Mouse (Mus musculus): ENCODE results near the gene St3gal3. TPM values are rescaled to one million over a fixed set of nuclear protein-coding genes. Genes with fewer than 3 reads are reported as not detected.

The St3gal3 gene
- 4.4 and 6.2 TPM in 2 replicates for polyA plus RNA-seq (2014; fragmentation: Nextera tagmentation; extraction: Ambion mirVana)

- Histone ChIP-seq H3K9ac (ENCODE audit: low read length) (peak within 1 kb of the TSS; percentile 89), H3K27me3 (ENCODE audit: control insufficient read depth, insufficient read depth, low read length) (no peaks in the 10 kb centered on the region), H3K4me2 (ENCODE audit: low read length) (peak within 1 kb of the TSS; percentile 84), H3K4me1 (ENCODE audit: control insufficient read depth in 2 of 2, insufficient read depth in 2 of 2, low read length in 2 of 2) (peaks cover 5 to 14% of the 10 kb centered on the region in 2 experiments), H3K27ac (replicated peaks in 1 of 2; ENCODE audit: control insufficient read depth in 1 of 2, insufficient read depth in 1 of 2, low read depth in 2 of 2, low read length in 2 of 2) (peak within 1 kb of the TSS; percentile 67 to 71), H3K9me3 (ENCODE audit: control insufficient read depth, low read length) (no peaks in the 10 kb centered on the region), H3K36me3 (ENCODE audit: control insufficient read depth, insufficient read depth, low read length) (peaks cover 30% of the 10 kb centered on the region), H3K4me3 (ENCODE audit: control insufficient read depth in 1 of 2, insufficient read depth in 1 of 2, low read depth in 1 of 2, low read length in 2 of 2) (peak within 1 kb of the TSS; percentile 87 to 94)
- ATAC-seq (ENCODE audit: insufficient number of reproducible peaks, insufficient read depth, low FRiP score, low read depth), result peak; percentile 99
- under 1% methylated on average over 64 of the region's 84 CpGs for WGBS
Measured at GRCm38 (mm10) chr4:118134485-118135365, at the start of gene St3gal3. St3gal3 (minus strand) TSS chr4:118134914.

- peaks cover 3 to 8% of the 10 kb centered on the region in 2 experiments for H3K4me1 ChIP-seq (ENCODE audit: control insufficient read depth in 2 of 2, insufficient read depth in 2 of 2, low read length in 2 of 2)
- peak overlapping the region; percentile 72 for H3K4me2 ChIP-seq (ENCODE audit: low read length)
- WGBS, result 10% methylated on average over 17 of the region's 17 CpGs
- ATAC-seq (ENCODE audit: insufficient number of reproducible peaks, insufficient read depth, low FRiP score, low read depth), result no peak
- no peaks in the 10 kb centered on the region for H3K9me3 ChIP-seq (ENCODE audit: control insufficient read depth, low read length)
- H3K36me3 ChIP-seq (ENCODE audit: control insufficient read depth, insufficient read depth, low read length), result peaks cover 19% of the 10 kb centered on the region
- H3K9ac ChIP-seq (ENCODE audit: low read length), result peak overlapping the region; percentile 70
- no peaks in the 10 kb centered on the region for H3K27me3 ChIP-seq (ENCODE audit: control insufficient read depth, insufficient read depth, low read length)
- peak overlapping the region; percentile 90 to 96 for H3K27ac ChIP-seq (replicated peaks in 1 of 2; ENCODE audit: control insufficient read depth in 1 of 2, insufficient read depth in 1 of 2, low read depth in 2 of 2, low read length in 2 of 2)
- peak overlapping the region; percentile 90 for H3K4me3 ChIP-seq (ENCODE audit: control insufficient read depth in 1 of 2, insufficient read depth in 1 of 2, low read depth in 1 of 2, low read length in 2 of 2)
Measured at GRCm38 (mm10) chr4:118180301-118181080, 45.8 kb upstream of the St3gal3 start.

DNA sequence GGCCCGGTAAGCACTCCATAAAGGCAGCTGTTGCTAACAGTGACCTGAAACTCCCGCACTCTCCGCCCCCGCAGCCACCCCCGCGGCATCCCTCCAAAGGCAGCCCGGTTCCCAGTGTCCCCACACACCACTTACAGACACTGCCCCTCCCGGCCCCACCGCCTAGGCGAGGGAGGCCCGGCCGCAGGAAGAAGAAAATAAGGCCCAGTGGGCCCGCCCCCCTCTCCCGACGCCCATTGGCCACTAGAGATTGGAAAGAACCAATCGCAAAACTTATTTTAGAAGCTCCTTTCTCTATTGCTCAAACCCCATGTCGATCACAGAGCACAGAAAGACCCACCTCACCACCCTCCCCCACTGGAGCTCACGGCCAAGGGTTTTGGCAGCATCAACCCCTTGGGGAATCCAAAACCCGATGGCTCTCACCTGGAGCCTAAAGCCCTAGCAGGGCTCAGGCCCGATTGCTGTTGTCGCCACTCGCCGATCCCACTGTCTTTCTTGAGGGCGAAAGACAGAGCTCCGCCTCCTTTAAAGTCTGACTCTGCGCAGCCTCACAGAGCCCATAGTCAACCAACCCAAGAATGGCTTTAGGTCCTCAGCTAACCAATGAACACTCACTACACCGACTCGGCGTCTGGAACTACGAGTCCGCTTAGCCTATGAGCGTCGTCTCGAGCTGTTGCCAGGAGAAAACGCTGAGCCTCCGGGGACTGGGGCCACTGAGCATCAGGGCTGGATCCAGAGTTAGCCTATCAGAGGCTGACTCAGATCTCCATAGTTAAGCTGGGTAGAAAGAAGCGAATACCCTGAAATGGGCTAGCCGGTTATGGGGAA lies 45.0 kb upstream of the St3gal3 start, which contains the start of gene Kdm4a:
Kdm4a (minus strand) TSS at position 577 of the 834 bp plus-strand sequence.
- peak within 1 kb of the TSS; percentile 82 for H3K4me2 ChIP-seq (ENCODE audit: low read length)
- no peaks in the 10 kb centered on the region for H3K9me3 ChIP-seq (ENCODE audit: control insufficient read depth, low read length)
- peak within 1 kb of the TSS; percentile 96 to 99 for H3K27ac ChIP-seq (replicated peaks in 1 of 2; ENCODE audit: control insufficient read depth in 1 of 2, insufficient read depth in 1 of 2, low read depth in 2 of 2, low read length in 2 of 2)
- H3K27me3 ChIP-seq (ENCODE audit: control insufficient read depth, insufficient read depth, low read length), result no peaks in the 10 kb centered on the region
- H3K4me3 ChIP-seq (ENCODE audit: control insufficient read depth in 1 of 2, insufficient read depth in 1 of 2, low read depth in 1 of 2, low read length in 2 of 2), result peak within 1 kb of the TSS; percentile 90
- peak within 1 kb of the TSS; percentile 94 for H3K9ac ChIP-seq (ENCODE audit: low read length)
- peaks cover 27% of the 10 kb centered on the region for H3K36me3 ChIP-seq (ENCODE audit: control insufficient read depth, insufficient read depth, low read length)
- H3K4me1 ChIP-seq (ENCODE audit: control insufficient read depth in 2 of 2, insufficient read depth in 2 of 2, low read length in 2 of 2), result peaks cover 3 to 8% of the 10 kb centered on the region in 2 experiments
- peak; percentile 99 for ATAC-seq (ENCODE audit: insufficient number of reproducible peaks, insufficient read depth, low FRiP score, low read depth)
- under 1% methylated on average over 38 of the region's 38 CpGs for WGBS

DNA sequence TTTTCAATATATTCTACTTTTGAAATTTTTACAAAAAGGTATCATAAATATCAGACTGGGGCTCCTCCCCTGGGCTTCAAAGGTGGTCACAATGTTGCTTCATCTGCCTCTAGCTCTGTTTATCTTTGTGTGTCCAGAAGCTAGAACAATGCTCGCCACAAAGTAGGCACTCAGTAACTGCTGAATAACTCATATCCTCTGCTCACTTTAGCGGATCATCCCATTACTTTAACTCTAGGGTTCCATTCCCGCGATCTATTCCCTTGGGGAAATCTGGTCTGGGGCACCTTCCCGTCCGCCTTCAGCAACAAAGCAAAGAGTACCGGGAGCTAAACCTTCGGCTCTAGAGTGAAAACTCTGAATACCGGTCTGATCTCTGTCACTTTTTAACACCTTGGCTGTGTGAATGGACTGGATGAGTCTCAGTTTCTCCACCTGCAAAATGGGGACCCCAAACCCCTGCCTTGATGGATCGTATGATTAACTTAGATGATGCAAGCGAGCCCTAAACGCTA lies 44.3 kb upstream of the St3gal3 start:
- Histone ChIP-seq H3K4me1 (ENCODE audit: control insufficient read depth in 2 of 2, insufficient read depth in 2 of 2, low read length in 2 of 2) (peaks cover 3 to 8% of the 10 kb centered on the region in 2 experiments), H3K9ac (ENCODE audit: low read length) (peak overlapping the region; percentile 94), H3K27me3 (ENCODE audit: control insufficient read depth, insufficient read depth, low read length) (no peaks in the 10 kb centered on the region), H3K9me3 (ENCODE audit: control insufficient read depth, low read length) (no peaks in the 10 kb centered on the region), H3K27ac (replicated peaks in 1 of 2; ENCODE audit: control insufficient read depth in 1 of 2, insufficient read depth in 1 of 2, low read depth in 2 of 2, low read length in 2 of 2) (peak overlapping the region; percentile 50 to 96; a peak in 3 of 4 replicates), H3K4me3 (ENCODE audit: control insufficient read depth in 1 of 2, insufficient read depth in 1 of 2, low read depth in 1 of 2, low read length in 2 of 2) (peak overlapping the region; percentile 90), H3K36me3 (ENCODE audit: control insufficient read depth, insufficient read depth, low read length) (peaks cover 34% of the 10 kb centered on the region), H3K4me2 (ENCODE audit: low read length) (peak overlapping the region; percentile 82)
- 1% methylated on average over 12 of the region's 12 CpGs for WGBS
- no peak for ATAC-seq (ENCODE audit: insufficient number of reproducible peaks, insufficient read depth, low FRiP score, low read depth)

- H3K4me2 ChIP-seq (ENCODE audit: low read length), result no peak overlapping the region
- no peak overlapping the region for H3K9ac ChIP-seq (ENCODE audit: low read length)
- no peak overlapping the region for H3K4me3 ChIP-seq (ENCODE audit: control insufficient read depth in 1 of 2, insufficient read depth in 1 of 2, low read depth in 1 of 2, low read length in 2 of 2)
- no peaks in the 10 kb centered on the region for H3K27me3 ChIP-seq (ENCODE audit: control insufficient read depth, insufficient read depth, low read length)
- H3K9me3 ChIP-seq (ENCODE audit: control insufficient read depth, low read length), result no peaks in the 10 kb centered on the region
- ATAC-seq (ENCODE audit: insufficient number of reproducible peaks, insufficient read depth, low FRiP score, low read depth), result no peak
- no peak overlapping the region for H3K27ac ChIP-seq (replicated peaks in 1 of 2; ENCODE audit: control insufficient read depth in 1 of 2, insufficient read depth in 1 of 2, low read depth in 2 of 2, low read length in 2 of 2)
- H3K36me3 ChIP-seq (ENCODE audit: control insufficient read depth, insufficient read depth, low read length), result peaks cover 99% of the 10 kb centered on the region
- H3K4me1 ChIP-seq (ENCODE audit: control insufficient read depth in 2 of 2, insufficient read depth in 2 of 2, low read length in 2 of 2), result no peaks in the 10 kb centered on the region
- 95% methylated on average over 12 of the region's 12 CpGs for WGBS
Measured at GRCm38 (mm10) chr4:118172461-118172860, 37.7 kb upstream of the St3gal3 start.

DNA sequence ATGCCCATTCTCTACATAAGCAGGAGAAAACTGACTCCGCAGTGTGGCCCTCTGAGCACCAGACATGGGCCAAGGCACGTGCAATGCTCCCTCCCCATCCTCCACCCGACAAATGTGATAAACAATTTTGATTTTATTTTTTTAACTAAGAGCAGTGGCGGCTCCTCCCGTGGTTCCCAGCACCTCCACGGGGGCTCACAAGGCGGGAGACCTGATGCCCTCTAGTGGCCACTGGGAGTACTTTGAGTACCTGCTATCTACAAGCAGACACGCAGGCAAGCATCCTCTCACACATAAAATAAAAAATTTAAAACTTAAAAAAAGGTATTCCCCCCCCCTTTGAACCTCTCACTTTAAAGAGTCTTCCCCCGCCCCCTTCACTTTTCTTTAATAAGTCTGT lies 36.3 kb upstream of the St3gal3 start:
- no peak overlapping the region for H3K27ac ChIP-seq (replicated peaks in 1 of 2; ENCODE audit: control insufficient read depth in 1 of 2, insufficient read depth in 1 of 2, low read depth in 2 of 2, low read length in 2 of 2)
- 88% methylated on average over 9 of the region's 9 CpGs for WGBS
- no peaks in the 10 kb centered on the region for H3K4me1 ChIP-seq (ENCODE audit: control insufficient read depth in 2 of 2, insufficient read depth in 2 of 2, low read length in 2 of 2)
- H3K9ac ChIP-seq (ENCODE audit: low read length), result no peak overlapping the region
- H3K36me3 ChIP-seq (ENCODE audit: control insufficient read depth, insufficient read depth, low read length), result peaks cover 100% of the 10 kb centered on the region
- no peak for ATAC-seq (ENCODE audit: insufficient number of reproducible peaks, insufficient read depth, low FRiP score, low read depth)
- H3K9me3 ChIP-seq (ENCODE audit: control insufficient read depth, low read length), result no peaks in the 10 kb centered on the region
- no peak overlapping the region for H3K4me3 ChIP-seq (ENCODE audit: control insufficient read depth in 1 of 2, insufficient read depth in 1 of 2, low read depth in 1 of 2, low read length in 2 of 2)
- no peak overlapping the region for H3K4me2 ChIP-seq (ENCODE audit: low read length)
- H3K27me3 ChIP-seq (ENCODE audit: control insufficient read depth, insufficient read depth, low read length), result no peaks in the 10 kb centered on the region

DNA sequence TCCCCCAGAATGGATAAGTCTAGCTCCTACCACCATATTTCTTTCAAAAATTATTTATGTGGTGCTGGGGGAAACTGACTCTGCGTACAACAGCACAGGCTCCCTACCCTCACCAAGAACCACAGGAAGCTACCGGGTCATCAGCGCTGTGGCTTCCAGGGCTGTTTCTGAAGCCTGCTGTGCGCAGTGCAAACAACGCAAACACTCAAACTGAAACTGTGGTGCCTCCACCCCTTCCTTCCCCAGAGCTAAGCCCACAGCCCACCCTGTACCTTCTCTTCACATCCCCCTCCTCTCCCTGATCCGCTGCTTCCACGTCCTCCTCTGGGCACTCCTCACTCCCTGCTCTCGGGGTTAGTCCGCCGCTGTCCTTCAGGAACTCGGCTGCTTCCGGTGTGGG lies 27.4 kb upstream of the St3gal3 start:
- H3K9ac ChIP-seq (ENCODE audit: low read length), result no peak overlapping the region
- H3K36me3 ChIP-seq (ENCODE audit: control insufficient read depth, insufficient read depth, low read length), result peaks cover 96% of the 10 kb centered on the region
- ATAC-seq (ENCODE audit: insufficient number of reproducible peaks, insufficient read depth, low FRiP score, low read depth), result no peak
- no peak overlapping the region for H3K4me2 ChIP-seq (ENCODE audit: low read length)
- no peak overlapping the region for H3K27ac ChIP-seq (replicated peaks in 1 of 2; ENCODE audit: control insufficient read depth in 1 of 2, insufficient read depth in 1 of 2, low read depth in 2 of 2, low read length in 2 of 2)
- 90% methylated on average over 12 of the region's 12 CpGs for WGBS
- H3K4me1 ChIP-seq (ENCODE audit: control insufficient read depth in 2 of 2, insufficient read depth in 2 of 2, low read length in 2 of 2), result no peaks in the 10 kb centered on the region
- no peaks in the 10 kb centered on the region for H3K27me3 ChIP-seq (ENCODE audit: control insufficient read depth, insufficient read depth, low read length)
- H3K4me3 ChIP-seq (ENCODE audit: control insufficient read depth in 1 of 2, insufficient read depth in 1 of 2, low read depth in 1 of 2, low read length in 2 of 2), result no peak overlapping the region
- H3K9me3 ChIP-seq (ENCODE audit: control insufficient read depth, low read length), result no peaks in the 10 kb centered on the region

Data from heart, embryonic 14.5 days (tissue).